Mouse (Mus musculus) myocyte (in vitro differentiated cells): ENCODE measurements at regions not wholly inside any gene's neighbourhood (a gene's known extent, or its start where the extent isn't known, plus 50 kb on each side); places are given as distances from the start of the nearest gene placed in this dataset.

Experiments used
- CEBPB ChIP-seq: IDR thresholded peaks from 2 replicates; pipeline ENCODE4 v1.6.1; 2011; ENCODE audit warnings: mild to moderate bottlenecking, moderate library complexity; ENCODE audit not compliant: poor library complexity, insufficient read depth, severe bottlenecking
- MYOD1 ChIP-seq, 3 experiments: IDR thresholded peaks; one replicate each; pipeline ENCODE4 v1.6.1; 2011; ENCODE audit warnings: control low read depth in 2 of 3, low read depth in 2 of 3, mild to moderate bottlenecking in 2 of 3, moderate library complexity in 1 of 3; ENCODE audit not compliant: insufficient read length in 2 of 3, control insufficient read depth in 1 of 3
- MYOG ChIP-seq, 3 experiments: IDR thresholded peaks; one replicate each; pipeline ENCODE4 v1.6.1; 2011; ENCODE audit warnings: control low read depth in 2 of 3, low read depth in 2 of 3, mild to moderate bottlenecking in 2 of 3; ENCODE audit not compliant: insufficient read length in 2 of 3, control insufficient read depth in 1 of 3, insufficient read depth in 1 of 3
- POLR2A ChIP-seq: IDR thresholded peaks from one replicate; pipeline ENCODE4 v1.6.1; 2011; ENCODE audit warnings: low read depth, mild to moderate bottlenecking, control low read depth, moderate library complexity; ENCODE audit not compliant: insufficient read length
- USF1 ChIP-seq: IDR thresholded peaks from one replicate; pipeline ENCODE4 v1.6.1; 2011; ENCODE audit warnings: low read depth, mild to moderate bottlenecking, control low read depth, moderate library complexity

- TF ChIP-seq MYOG (IDR thresholded peaks at IDR 0.05; ENCODE audit: control insufficient read depth in 1 of 3, insufficient read depth in 1 of 3, insufficient read length in 2 of 3, low read depth in 2 of 3), result no peak
- no peak for TF ChIP-seq USF1
- no peak for TF ChIP-seq MYOD1 (IDR thresholded peaks at IDR 0.05; ENCODE audit: control insufficient read depth in 1 of 3, insufficient read length in 2 of 3, low read depth in 2 of 3)
- TF ChIP-seq POLR2A, result no peak
- TF ChIP-seq CEBPB, result no peak
These were observed 66.7 kb upstream of the Abca1 start for GRCm38 (mm10) chr4:53226376-53226775.
